Mouse (Mus musculus) kidney, adult 2 months (tissue): ENCODE results near the gene Rnd1.

ENCODE experiments used
- CTCF ChIP-seq: fragments of 200-500 bp; conservative IDR thresholded peaks from 2 replicates; pipeline ENCODE4 v1.5.1; 2011; ENCODE audit warnings: low read depth, mild to moderate bottlenecking, control low read depth, low read length, moderate library complexity, mixed read lengths; ENCODE audit not compliant: insufficient read depth, insufficient read length
- POLR2A ChIP-seq: fragments of 200-500 bp; IDR thresholded peaks from one replicate; pipeline ENCODE4 v1.6.1; 2011; ENCODE audit warnings: low read depth, low read length, control low read depth

DNA sequence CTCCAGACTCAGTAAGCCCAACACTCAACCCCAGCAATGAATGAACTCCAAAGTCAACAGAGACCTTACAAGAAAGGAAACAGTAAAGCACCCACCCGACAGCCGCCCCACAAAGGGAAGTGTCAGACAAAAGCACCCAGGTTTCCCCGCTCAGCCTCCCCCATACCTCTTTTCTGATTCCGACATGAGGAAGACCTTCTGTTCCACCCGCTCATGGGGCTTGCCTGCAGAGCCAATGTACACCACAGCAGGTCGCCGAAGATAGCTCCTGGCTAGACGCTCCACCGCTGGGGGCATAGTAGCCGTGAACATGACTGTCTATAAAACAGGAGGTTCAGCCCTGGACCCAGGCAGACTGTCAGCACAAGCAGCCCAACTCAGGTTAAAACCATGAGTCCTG, 30.0 kb downstream of the Rnd1 start:
- TF ChIP-seq CTCF (no peak), POLR2A (no peak)
